In the genomic region with DNA sequence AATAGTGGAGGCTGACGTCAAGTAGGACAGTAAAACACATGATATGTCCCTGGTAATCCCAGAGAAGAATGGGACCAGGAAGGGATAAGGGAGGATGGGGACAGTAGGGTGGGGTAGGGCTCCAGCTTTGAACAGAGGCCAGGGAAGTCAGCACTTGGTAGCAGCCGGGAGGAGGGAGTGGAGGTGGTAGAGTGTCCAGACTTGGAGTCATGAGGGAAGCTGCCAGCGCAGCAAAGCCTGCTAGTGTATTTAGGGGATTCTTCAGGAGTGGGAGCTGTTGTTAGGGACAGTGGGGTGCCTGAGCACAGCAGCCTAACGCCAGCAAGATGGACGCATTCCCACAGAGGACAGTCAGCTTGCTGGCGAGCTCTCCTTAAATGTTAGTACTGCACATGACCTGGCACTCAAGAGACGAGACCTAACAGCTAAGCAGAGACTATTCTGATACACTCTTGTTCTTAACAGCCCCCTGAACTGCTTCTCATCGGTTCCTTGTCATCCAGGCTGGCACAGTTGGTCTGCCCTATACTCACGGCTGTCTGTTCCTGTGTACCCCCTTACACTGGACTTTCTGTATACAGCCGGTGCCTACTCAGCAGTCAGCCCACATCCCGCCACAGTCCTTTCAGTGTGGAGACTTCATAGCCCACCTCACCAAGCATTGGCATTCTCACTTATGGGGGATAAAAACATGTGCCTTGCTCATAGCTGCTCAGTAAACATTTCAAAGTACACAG, we compare ENCODE assay signal across 8 mouse cellular contexts. TPM values are rescaled to one million over a fixed set of nuclear protein-coding genes. Genes with fewer than 3 reads are reported as not detected.
DNase-seq lines count a peak whose midpoint lies in the region; ATAC-seq and TF ChIP-seq lines count a peak whose summit lies in the region.

No protein-coding gene starts in this region.

- 49% methylated on average over 11 of the region's 11 CpGs for WGBS in hindbrain, embryonic 16.5 days

- H3K4me3 ChIP-seq in hindbrain, embryonic 16.5 days (ENCODE audit: low read length): no peak overlapping the region

- peaks cover 18% of the 10 kb centered on the region for H3K36me3 ChIP-seq in hindbrain, embryonic 16.5 days (ENCODE audit: control insufficient read depth, insufficient read depth, low read length)

- peak overlapping the region; percentile 78 for H3K27ac ChIP-seq in hindbrain, embryonic 16.5 days (ENCODE audit: low read depth, low read length)

- no peak overlapping the region for H3K4me2 ChIP-seq in hindbrain, embryonic 16.5 days (ENCODE audit: low read length)

- H3K27me3 ChIP-seq in hindbrain, embryonic 16.5 days (replicated peaks; ENCODE audit: control insufficient read depth, insufficient read depth, low read length): no peaks in the 10 kb centered on the region

- TF ChIP-seq POLR2A in brain, embryonic 14.5 days (IDR thresholded peaks at IDR 0.05; ENCODE audit: borderline replicate concordance, extremely low read depth, insufficient read depth, insufficient read length, poor library complexity, severe bottlenecking): no peak

- H3K9me3 ChIP-seq in hindbrain, embryonic 16.5 days (ENCODE audit: control insufficient read depth, low read length): no peaks in the 10 kb centered on the region

- peaks cover 16% of the 10 kb centered on the region for H3K4me1 ChIP-seq in hindbrain, embryonic 16.5 days (ENCODE audit: control insufficient read depth, insufficient read depth, low read depth, low read length)

- DNase-seq in brain, adult 2 months (ENCODE audit: low read depth, low spot score): peak; percentile 54
- DNase-seq in brain, embryonic 14.5 days (ENCODE audit: low read depth): peak; percentile 58
- DNase-seq in frontal cortex, adult 2 months (ENCODE audit: extremely low spot score in 1 of 2, low spot score in 1 of 2): peak; percentile 28 to 33
- peak; percentile 43 for DNase-seq in right cerebral cortex, postnatal 25 days
- no peak for DNase-seq in adrenal gland, adult 2 months
- DNase-seq in adrenal gland, adult 18-20 months (ENCODE audit: low spot score in 2 of 2): no peak
- no peak for DNase-seq in kidney, adult 9 months

- TF ChIP-seq CTCF in brain, embryonic 14.5 days (IDR thresholded peaks at IDR 0.05; ENCODE audit: borderline replicate concordance, extremely low read depth, insufficient read depth, insufficient read length): no peak

- ATAC-seq in hindbrain, embryonic 16.5 days: peak; percentile 88

- no peak overlapping the region; the same call in 1 of the 2 replicates for H3K9ac ChIP-seq in hindbrain, embryonic 16.5 days (ENCODE audit: low read depth, low read length)

RNA-seq across cellular contexts. Expression of gene Vps26c, which starts 53.4 kb away (rescaled TPM):
- polyA plus RNA-seq in brain, embryonic 14.5 days (2012; rRNA removed): 72.5 and 83.3 TPM in 2 replicates
- polyA plus RNA-seq in frontal cortex, adult 2 months (2012; rRNA removed): 45.7 and 47.6 TPM in 2 replicates
- polyA plus RNA-seq in hindbrain, embryonic 16.5 days (2015; fragmentation: Nextera tagmentation; extraction: Ambion mirVana): 91.3 and 98.0 TPM in 2 replicates
- 10 to 100 TPM; 53.7 to 58.8 TPM for total RNA-seq in adrenal gland, adult 2 months (2021)
- 24.1 and 25.1 TPM in 2 replicates for polyA plus RNA-seq in adrenal gland, adult 2 months (2012; rRNA removed)
- 10 to 100 TPM; 54.0 to 54.3 TPM for total RNA-seq in adrenal gland, adult 18-20 months (2021)

Comparison
In these comparisons a context has a peak if more than half of its experiments do, and no peak if none do; other contexts are left out.
1. DNase-seq: peak in brain, adult 2 months (single experiment), brain, embryonic 14.5 days (single experiment), frontal cortex, adult 2 months (2 of 2) and right cerebral cortex, postnatal 25 days (single experiment); none in adrenal gland, adult 2 months (single experiment), adrenal gland, adult 18-20 months (0 of 2) and kidney, adult 9 months (single experiment).